Mouse (Mus musculus) olfactory bulb, adult 2 months (tissue): ENCODE data around the gene Eloa.

Experiments used
- CTCF ChIP-seq: fragments of 200-500 bp; IDR thresholded peaks from 2 replicates; pipeline ENCODE4 v1.5.1; 2012; ENCODE audit warnings: low read depth, mild to moderate bottlenecking, low read length, moderate library complexity; ENCODE audit not compliant: insufficient read depth
- POLR2A ChIP-seq: fragments of 200-500 bp; IDR thresholded peaks from 2 replicates; pipeline ENCODE4 v1.6.1; 2012; ENCODE audit warnings: mild to moderate bottlenecking, low read depth, low read length, moderate library complexity; ENCODE audit not compliant: insufficient read depth

GRCm38 (mm10) chr4:135969070-135969750 lies 52.4 kb downstream of the Eloa start:
- no peak for TF ChIP-seq CTCF
- 0 out of 2 replicates have a peak, but pooled peaks have one; percentile 18 for TF ChIP-seq POLR2A
